Mouse (Mus musculus): ENCODE measurements around the gene Atp11a. TPM values are rescaled to one million over a fixed set of nuclear protein-coding genes. Genes with fewer than 3 reads are reported as not detected.

Gene Atp11a
- total RNA-seq, 4 experiments from 2014 or later, result 85.6 to 89.6 (median 87.8) TPM

GRCm38 (mm10) chr8:12769296-12769695, 12.5 kb downstream of the Atp11a start:
- no peak for DNase-seq (ENCODE audit: low spot score)

- no peak for DNase-seq (ENCODE audit: low spot score)
These were observed 15.5 kb downstream of the Atp11a start for GRCm38 (mm10) chr8:12772319-12772718.

DNA sequence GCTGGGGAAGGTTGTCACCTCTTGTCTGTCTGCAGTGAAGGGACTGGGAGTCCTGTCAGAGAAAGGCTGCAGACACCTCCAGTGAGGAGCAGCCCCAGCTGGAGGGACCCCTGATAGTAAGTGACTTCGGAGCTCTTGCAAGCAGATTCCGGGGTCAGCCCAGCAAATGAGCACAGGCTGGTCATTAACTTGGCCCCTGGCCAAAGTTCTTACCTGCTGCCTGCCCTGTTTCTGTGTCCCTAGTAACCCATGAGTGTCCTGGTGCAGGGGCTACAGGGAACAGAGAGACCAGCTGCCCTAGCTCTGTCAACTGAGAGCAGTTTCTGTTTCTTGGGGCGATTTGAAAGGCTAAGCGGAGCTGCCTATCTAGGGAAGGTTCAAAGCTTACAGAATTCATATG, 17.1 kb downstream of the Atp11a start:
- no peak for DNase-seq (ENCODE audit: low spot score)

DNA sequence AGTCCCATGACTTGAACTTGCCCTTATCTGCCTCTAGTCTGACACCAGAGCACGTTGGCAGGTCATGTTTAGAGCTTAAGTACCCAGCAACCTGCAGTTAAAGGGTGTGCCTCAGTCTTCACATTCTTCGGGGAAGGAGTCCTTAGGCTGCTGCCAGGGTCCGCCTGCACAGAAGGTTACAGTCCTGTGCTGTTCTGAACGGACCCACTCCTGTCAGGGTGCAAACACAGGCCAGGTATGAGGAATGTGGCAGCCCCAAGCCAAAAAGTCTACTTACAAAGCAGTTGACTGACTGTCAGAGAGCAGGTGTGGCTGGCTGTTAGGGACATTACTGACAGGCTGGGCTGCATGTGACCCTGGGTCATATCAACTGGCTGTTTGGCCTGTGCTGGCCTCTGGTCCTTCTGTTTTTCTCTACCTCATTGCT, 18.1 kb downstream of the Atp11a start:
- no peak for DNase-seq (ENCODE audit: low spot score)

GRCm38 (mm10) chr8:12775302-12775975, 18.6 kb downstream of the Atp11a start:
- no peak for DNase-seq (ENCODE audit: low spot score)

GRCm38 (mm10) chr8:12776166-12776565, 19.4 kb downstream of the Atp11a start:
- no peak for DNase-seq (ENCODE audit: low spot score)

DNA sequence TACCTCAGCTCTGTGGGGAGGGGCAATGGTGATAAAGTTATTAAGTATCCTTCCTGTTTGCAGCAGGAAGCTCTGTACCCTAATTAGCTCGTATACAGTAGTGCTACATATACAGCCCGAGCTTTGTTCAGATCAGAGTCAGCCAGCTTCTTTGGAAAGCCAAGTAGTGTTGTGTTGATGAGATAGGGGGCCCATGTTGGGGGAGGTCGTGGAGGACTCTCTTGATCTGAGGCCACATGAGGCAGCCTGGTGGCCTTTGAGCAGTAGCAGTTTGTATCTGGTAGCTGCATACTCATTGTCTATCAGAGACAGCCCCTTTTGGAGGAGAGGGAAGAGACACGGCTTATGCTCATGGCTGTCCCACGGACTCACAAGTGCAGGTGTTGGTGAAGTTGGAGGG, 20.4 kb downstream of the Atp11a start:
- DNase-seq (ENCODE audit: low spot score), result no peak

GRCm38 (mm10) chr8:12779541-12779940, 22.7 kb downstream of the Atp11a start:
- no peak for DNase-seq (ENCODE audit: low spot score)

GRCm38 (mm10) chr8:12785508-12785907, 28.7 kb downstream of the Atp11a start:
- no peak for DNase-seq (ENCODE audit: low spot score)

DNA sequence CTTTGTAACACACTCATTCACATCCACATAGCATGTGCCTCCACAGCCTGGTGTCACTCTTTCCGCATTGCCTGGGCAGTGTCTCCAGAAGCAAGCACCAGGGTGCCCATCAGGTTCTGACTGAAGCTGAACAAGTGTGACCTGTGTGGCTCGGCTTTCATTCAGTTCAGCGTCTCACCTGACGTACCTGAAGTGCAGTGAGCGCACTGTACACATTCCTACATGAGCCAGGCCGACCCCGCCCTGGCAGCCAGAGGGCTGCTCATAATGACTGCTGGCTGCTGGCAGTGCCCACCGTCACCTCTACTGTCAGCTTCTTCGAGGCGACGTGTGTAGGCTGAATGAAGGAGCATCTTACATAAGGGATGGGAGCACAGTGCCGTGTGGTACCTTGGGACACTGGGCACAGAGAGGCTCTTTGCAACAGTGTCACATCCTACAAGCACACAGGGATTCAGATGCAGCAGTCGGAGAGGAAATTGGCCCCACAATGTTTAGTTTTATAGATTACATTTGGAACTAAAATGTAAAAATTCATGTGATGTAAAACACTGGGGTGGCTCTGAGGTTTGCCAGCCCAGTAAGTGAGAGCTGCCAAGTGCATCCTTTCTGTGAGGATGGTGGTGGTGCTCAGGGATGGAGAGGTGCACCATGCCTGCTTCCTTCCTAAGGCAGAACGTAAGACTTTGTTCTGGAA, 29.6 kb downstream of the Atp11a start:
- DNase-seq (ENCODE audit: low spot score), result no peak

DNA sequence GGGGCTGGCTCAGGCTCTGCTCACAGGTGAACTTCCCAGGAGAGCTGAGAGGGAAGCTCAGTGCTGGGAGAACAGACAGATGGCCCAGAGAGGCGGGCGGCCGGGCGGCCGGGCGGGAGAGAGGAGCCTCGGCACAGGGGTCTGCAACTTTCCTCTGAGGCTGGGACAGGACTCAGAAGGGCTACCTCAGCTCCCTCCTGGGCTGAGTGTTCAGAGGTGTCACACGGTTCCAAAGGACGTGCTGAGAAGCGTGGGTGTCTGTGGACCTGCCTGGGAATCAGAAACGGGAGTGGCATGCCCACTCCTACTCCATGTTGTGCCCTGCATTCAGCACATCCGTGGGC, 30.1 kb downstream of the Atp11a start:
- no peak for DNase-seq (ENCODE audit: low spot score)

- no peak for DNase-seq (ENCODE audit: low spot score)
These were observed 30.6 kb downstream of the Atp11a start for GRCm38 (mm10) chr8:12787427-12787826.

- DNase-seq (ENCODE audit: low spot score), result no peak
These were observed 31.9 kb downstream of the Atp11a start for GRCm38 (mm10) chr8:12788695-12789094.

GRCm38 (mm10) chr8:12795011-12795671, 38.3 kb downstream of the Atp11a start:
- DNase-seq (ENCODE audit: low spot score), result no peak

DNA sequence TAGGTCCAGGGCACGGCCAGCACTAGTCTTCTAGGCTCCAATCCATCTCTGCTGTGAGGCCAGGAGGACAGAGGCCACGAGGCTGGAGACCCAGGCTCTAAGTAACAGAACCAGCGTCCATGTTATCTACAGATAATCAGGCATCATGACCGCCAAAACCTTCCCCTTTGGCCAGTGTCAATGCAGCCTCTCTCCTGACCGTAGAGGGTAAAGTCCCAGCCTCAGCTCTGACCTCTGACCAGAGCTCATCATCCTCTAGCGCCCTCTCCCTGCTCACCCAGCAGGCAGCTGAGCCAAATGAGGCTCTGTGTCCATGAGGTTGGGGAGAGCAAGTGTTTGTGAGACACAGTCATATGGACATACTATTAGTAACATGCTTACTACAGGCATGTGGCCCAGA, 42.3 kb downstream of the Atp11a start:
- no peak for DNase-seq (ENCODE audit: low spot score)

GRCm38 (mm10) chr8:12799832-12800231, 43.0 kb downstream of the Atp11a start:
- no peak for DNase-seq (ENCODE audit: low spot score)

GRCm38 (mm10) chr8:12800246-12800645, 43.4 kb downstream of the Atp11a start:
- DNase-seq (ENCODE audit: low spot score), result no peak

DNA sequence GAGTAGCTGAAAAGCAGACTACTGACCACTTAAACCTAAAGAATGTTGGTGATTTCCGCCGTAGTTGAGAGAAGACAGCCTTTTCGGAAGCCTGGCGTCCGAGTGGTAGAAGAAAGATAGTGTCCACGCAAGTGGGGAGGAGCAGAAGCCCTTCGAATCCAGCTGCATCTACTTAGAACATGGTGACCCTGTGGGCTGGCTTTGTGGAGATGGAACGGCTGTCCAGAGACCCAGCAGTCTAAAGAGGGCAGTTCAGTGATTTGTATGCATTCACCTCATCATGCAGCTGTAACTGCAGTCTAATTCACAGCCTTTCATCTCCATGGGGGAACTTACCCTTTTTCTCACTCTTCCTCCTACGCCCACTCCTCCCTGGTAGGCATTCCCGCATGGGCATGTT, 44.8 kb downstream of the Atp11a start:
- DNase-seq (ENCODE audit: low spot score), result no peak

DNA sequence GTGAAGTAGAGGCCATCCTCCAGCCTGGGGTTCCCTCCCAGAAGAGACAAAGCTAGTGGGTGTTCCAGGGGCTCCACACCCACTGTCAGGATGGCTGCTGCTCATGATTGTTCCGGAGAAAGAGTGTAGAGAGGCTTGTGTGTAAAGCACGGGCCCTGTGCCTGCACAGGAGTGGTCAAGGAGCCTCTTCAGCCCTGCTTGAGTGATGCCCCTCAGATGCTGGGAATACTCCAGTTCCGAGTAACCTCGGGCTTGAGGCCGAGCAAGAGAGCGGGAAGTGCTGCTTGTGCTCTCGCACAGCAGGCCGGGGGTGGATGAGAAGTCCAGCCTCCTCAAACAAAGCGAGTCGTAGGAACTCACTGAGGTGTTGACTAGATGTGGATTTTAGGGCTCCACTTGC, 46.3 kb downstream of the Atp11a start:
- no peak for DNase-seq (ENCODE audit: low spot score)

- DNase-seq (ENCODE audit: low spot score), result no peak
These were observed 48.1 kb downstream of the Atp11a start for GRCm38 (mm10) chr8:12804909-12805308.

- no peak for DNase-seq (ENCODE audit: low spot score)
These were observed 48.8 kb downstream of the Atp11a start for GRCm38 (mm10) chr8:12805569-12805968.

DNA sequence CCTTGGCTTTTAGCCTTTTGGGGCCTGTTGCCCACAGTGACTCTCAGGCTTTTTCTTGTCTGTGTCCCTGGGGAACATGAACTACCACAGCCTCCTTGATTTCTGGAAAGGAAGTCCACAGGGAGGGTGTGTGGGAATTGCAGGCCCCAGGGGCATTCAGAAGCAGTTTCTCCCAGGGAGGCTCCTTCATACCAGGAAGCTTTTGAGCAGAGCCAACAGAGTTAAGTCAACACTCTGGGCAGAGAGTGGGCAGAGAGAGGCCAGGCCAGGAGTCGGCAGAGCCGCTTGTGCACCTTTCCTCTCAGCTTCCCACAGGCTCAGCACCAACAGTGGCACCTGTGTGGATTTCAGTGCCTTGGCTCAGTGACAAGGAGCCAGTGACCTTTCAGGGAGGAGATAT, 51.2 kb downstream of the Atp11a start:
- DNase-seq (ENCODE audit: low spot score), result no peak

GRCm38 (mm10) chr8:12809516-12809915, 52.7 kb downstream of the Atp11a start:
- no peak for DNase-seq (ENCODE audit: low spot score)
